Mouse (Mus musculus) intestine, postnatal 0 days (tissue): ENCODE data around the gene Txnip. TPM values are rescaled to one million over a fixed set of nuclear protein-coding genes. Genes with fewer than 3 reads are reported as not detected.

Experiments used
- ATAC-seq: fragments of 200-750 bp; cut with Nextera tagmentation; 2 replicates; pipeline ENCODE4 v1.8.0; 2017; ENCODE audit warnings: mild to moderate bottlenecking, moderate TSS enrichment, moderate library complexity
- H3K27ac ChIP-seq: fragments of 300-500 bp; sonication (generic); 2 replicates; pipeline ENCODE4 v1.5.1; 2014; ENCODE audit warnings: mild to moderate bottlenecking, low read depth, low read length, moderate library complexity
- H3K27me3 ChIP-seq: fragments of 300-500 bp; sonication (generic); replicated peaks from 2 replicates; pipeline ENCODE4 v1.6.1; 2014; ENCODE audit warnings: low read length, mixed read lengths; ENCODE audit not compliant: control insufficient read depth, insufficient read depth
- H3K36me3 ChIP-seq: fragments of 300-500 bp; sonication (generic); 2 replicates; pipeline ENCODE4 v1.6.1; 2014; ENCODE audit warnings: mild to moderate bottlenecking, moderate library complexity; ENCODE audit not compliant: control insufficient read depth, insufficient read depth
- H3K4me1 ChIP-seq: fragments of 300-500 bp; sonication (generic); replicated peaks from 2 replicates; pipeline ENCODE4 v1.6.1; 2014; ENCODE audit warnings: antibody characterized with exemption, low read length, mixed read lengths; ENCODE audit not compliant: control insufficient read depth, insufficient read depth
- H3K4me2 ChIP-seq: fragments of 300-500 bp; sonication (generic); replicated peaks from 2 replicates; pipeline ENCODE4 v1.6.1; 2014; ENCODE audit warnings: low read depth, mild to moderate bottlenecking, moderate library complexity
- H3K4me3 ChIP-seq: fragments of 300-500 bp; sonication (generic); 2 replicates; pipeline ENCODE4 v1.5.1; 2014; ENCODE audit warnings: low read depth, low read length
- H3K9ac ChIP-seq: fragments of 300-500 bp; sonication (generic); 2 replicates; pipeline ENCODE4 v1.6.1; 2014; ENCODE audit warnings: mild to moderate bottlenecking, low read depth, low read length
- H3K9me3 ChIP-seq: fragments of 300-500 bp; sonication (generic); 2 replicates; pipeline ENCODE4 v1.6.1; 2016; ENCODE audit warnings: mixed run types; ENCODE audit not compliant: control insufficient read depth
- CTCF ChIP-seq: sonication (generic); IDR thresholded peaks from 2 replicates; pipeline ENCODE4 v1.5.1; 2016; ENCODE audit warnings: low read depth, mild to moderate bottlenecking, control low read depth, antibody characterized with exemption, moderate library complexity
- WGBS: fragments of 180-500 bp; shearing (Covaris S2); extraction: QIAGEN DNeasy Blood & Tissue Kit; methylation state at CpG from one replicate; pipeline ENCODE4 v1.1.7; 2014; 5-methylcytosine and 5-hydroxymethylcytosine counted together
- polyA plus RNA-seq: library from polyadenylated mRNA; unstranded; fragments of >200 nt; fragmentation: Nextera tagmentation; extraction: Ambion mirVana; gene quantifications from 2 replicates; pipeline ENCODE4 v1.2.1, GENCODE M21; 2015

The Txnip gene
- polyA plus RNA-seq, 1 experiment from 2014 or later: 254 TPM

DNA sequence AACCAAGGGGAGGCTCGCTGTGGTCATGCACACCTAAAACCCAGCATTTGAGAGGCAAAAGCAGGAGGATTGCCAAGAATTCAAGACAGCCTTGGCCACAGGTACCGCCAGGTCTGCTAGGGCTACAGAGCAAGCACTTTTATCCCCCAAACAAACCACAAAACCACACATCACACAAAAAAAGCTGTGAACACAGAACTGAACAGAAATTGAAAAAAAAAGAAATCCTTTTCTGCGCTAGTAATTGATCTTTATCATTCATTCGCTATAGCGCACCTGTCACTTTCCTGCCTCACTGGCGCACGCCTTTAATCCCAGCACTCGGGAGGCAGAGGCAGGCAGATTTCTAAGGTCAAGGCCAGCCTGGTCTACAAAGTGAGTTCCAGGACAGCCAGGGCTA lies 5.5 kb downstream of the Txnip start:
- no peak for ATAC-seq
- no peak overlapping the region for H3K4me2 ChIP-seq
- no peak overlapping the region for H3K9ac ChIP-seq
- H3K9me3 ChIP-seq: no peaks in the 10 kb centered on the region
- no peaks in the 10 kb centered on the region for H3K27me3 ChIP-seq
- WGBS: 86% methylated on average over 8 of the region's 8 CpGs
- no peak for TF ChIP-seq CTCF
- 0 out of 2 replicates have a peak, but pooled peaks cover 7% of the 10 kb centered on the region for H3K4me1 ChIP-seq
- peaks cover 25% of the 10 kb centered on the region for H3K36me3 ChIP-seq
- no peak overlapping the region for H3K27ac ChIP-seq
- no peak overlapping the region for H3K4me3 ChIP-seq

DNA sequence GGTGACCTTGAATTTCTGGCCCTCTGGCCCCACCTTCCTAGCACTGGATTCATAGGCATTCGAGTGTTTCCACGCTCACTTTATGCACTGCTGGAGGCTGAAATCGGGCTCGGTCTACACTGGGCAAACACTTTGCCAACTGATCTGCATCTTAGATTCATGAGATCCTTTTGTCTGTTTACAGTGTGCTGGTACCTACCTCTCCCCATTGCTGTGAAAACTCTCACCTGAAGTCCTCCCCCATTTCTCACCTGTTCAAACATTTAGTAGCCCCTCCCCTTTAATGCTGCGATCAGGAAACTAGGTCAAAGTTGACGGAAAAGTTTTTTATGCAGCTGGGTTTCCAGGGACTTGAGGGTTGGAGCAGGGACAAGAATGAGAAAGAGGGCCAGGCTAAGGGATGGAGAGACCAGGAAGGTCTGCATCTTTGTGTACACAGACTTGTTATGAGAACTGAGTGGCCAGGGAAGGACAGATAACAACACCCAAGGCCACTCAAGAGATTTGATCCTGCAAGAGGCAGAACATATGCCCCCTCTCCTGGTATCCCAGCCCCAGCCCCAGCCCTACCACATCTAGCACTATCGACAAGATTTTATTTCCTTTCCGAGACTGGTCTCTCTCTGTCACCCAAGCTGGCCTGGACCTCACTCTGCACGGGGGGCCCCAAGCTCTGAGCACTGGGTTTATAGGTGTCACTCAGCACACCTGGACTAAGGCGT lies 6.3 kb downstream of the Txnip start:
- Histone ChIP-seq H3K27me3 (no peaks in the 10 kb centered on the region), H3K4me3 (no peak overlapping the region), H3K4me1 (0 out of 2 replicates have a peak, but pooled peaks cover 7% of the 10 kb centered on the region), H3K27ac (peak overlapping the region; percentile 65), H3K9me3 (no peaks in the 10 kb centered on the region), H3K36me3 (peaks cover 23% of the 10 kb centered on the region), H3K9ac (no peak overlapping the region), H3K4me2 (peak overlapping the region; percentile 40)
- peak; percentile 50 for ATAC-seq
- TF ChIP-seq CTCF: no peak
- WGBS: 17% methylated on average over 10 of the region's 10 CpGs

DNA sequence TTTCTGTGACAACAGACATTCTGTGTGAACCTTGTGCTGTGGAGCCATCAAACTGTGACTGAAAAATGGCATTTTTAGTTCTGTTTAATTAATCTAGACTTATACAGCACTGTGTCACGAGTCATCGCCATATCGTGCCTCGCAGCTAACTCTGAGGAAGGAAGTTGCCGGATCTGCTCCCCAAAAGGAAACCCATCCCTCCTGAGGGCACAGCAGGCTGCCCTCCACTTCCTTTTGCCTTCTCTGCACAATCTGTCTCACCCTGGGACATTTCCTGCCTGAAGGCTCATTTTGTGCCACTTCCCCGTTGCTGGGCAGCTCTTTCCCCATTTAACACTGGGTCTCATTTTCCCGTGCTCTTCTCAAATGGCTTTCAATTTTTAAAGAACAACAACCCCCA lies 6.9 kb downstream of the Txnip start:
- H3K4me1 ChIP-seq: 0 out of 2 replicates have a peak, but pooled peaks cover 7% of the 10 kb centered on the region
- H3K9me3 ChIP-seq: no peaks in the 10 kb centered on the region
- peaks cover 18% of the 10 kb centered on the region for H3K36me3 ChIP-seq
- H3K4me3 ChIP-seq: no peak overlapping the region
- H3K27me3 ChIP-seq: no peaks in the 10 kb centered on the region
- 26% methylated on average over 7 of the region's 7 CpGs for WGBS
- no peak for TF ChIP-seq CTCF
- H3K9ac ChIP-seq: no peak overlapping the region
- peak overlapping the region; percentile 65 for H3K27ac ChIP-seq
- H3K4me2 ChIP-seq: peak overlapping the region; percentile 40
- ATAC-seq: no peak; the same call in 1 of the 2 replicates

DNA sequence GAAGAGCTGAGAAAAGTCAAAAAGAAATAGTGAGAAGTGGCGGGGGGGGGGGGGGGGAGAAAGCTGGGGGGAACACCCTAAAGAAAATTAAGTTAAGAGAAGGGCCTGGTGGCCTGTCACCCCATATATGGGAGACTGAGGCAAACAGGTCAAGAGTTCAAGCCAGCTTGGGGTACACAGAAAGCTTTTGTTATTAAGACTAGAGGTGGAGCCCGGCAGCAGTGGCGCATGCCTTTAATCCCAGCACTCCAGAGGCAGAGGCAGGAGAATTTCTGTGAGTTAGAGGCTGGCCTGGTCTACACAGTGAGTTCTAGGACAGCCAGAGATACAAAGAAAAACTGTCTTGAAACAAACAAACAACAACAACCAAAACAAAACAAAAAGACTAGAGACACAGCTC lies 7.3 kb downstream of the Txnip start:
- Histone ChIP-seq H3K27me3 (no peaks in the 10 kb centered on the region), H3K4me1 (0 out of 2 replicates have a peak, but pooled peaks cover 7% of the 10 kb centered on the region), H3K4me3 (no peak overlapping the region), H3K4me2 (peak overlapping the region; percentile 40; the same call in 1 of the 2 replicates), H3K9me3 (no peaks in the 10 kb centered on the region), H3K27ac (peak overlapping the region; percentile 65), H3K9ac (no peak overlapping the region), H3K36me3 (peaks cover 14% of the 10 kb centered on the region)
- no peak for TF ChIP-seq CTCF
- WGBS: 74% methylated on average over 3 of the region's 3 CpGs
- no peak for ATAC-seq

DNA sequence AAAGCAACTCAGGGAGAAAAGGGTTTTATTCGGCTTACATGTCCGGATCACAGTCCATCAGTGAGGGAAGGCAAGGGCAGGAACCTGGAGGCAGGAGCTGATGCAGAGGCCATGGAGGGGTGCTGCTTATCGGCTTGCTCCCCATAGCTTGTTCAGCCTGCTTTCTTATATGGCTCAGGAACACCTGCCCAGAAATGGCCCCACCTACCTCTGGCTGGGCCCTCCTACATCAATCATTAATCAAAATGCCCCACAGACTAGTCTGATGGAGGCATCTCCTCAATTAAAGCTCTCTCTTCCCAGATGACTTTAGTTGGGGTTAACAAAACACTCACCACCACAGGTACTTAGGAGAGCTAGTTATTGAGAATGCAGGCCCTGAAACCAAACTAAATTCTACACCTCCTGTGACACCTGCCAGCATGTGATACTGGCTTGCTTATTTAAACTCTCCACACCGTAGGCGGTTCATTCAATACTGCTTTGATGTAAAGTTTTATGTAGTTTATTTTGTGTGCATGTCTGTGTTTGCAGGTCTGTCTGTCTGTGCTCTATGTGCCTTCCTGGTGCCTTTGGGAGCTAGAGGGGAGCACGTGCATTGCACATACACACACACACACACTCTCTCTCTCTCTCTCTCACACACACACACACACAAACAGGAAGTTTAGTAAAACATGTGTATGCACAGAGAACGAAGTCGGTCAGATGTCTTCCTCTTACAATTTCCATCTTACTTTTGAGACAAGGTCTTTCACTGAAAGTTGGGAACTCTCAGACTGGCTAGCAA lies 9.1 kb downstream of the Txnip start:
- Histone ChIP-seq H3K4me3 (no peak overlapping the region), H3K4me1 (0 out of 2 replicates have a peak, but pooled peaks cover 7% of the 10 kb centered on the region), H3K27ac (no peak overlapping the region), H3K9ac (no peak overlapping the region), H3K9me3 (no peaks in the 10 kb centered on the region), H3K4me2 (no peak overlapping the region; the same call in 1 of the 2 replicates), H3K36me3 (no peaks in the 10 kb centered on the region), H3K27me3 (no peaks in the 10 kb centered on the region)
- WGBS: 64% methylated on average over 8 of the region's 8 CpGs
- ATAC-seq: 0 out of 2 replicates have a peak, but pooled peaks have one; percentile 11
- TF ChIP-seq CTCF: no peak

DNA sequence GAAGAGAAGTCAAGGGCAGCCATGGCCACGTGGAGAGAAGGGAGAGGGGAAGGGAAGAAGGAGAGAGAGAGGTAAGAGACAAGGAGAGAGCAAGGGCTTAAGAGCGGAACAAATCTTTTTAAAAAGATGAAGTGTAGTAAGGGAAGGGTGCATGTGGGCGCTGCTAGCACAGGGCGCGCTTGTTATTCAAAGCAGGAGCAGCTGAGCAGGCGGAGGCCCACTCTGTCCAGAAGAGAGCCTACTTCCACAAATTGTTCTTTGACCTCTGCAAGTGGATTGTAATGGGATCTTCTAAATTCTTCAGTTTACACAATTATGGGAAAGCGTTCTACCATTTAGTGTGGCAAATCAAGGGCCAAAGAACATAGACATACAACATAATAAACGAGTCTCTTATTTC lies 10.8 kb downstream of the Txnip start:
- H3K4me1 ChIP-seq: 0 out of 2 replicates have a peak, but pooled peaks cover 7% of the 10 kb centered on the region
- H3K9ac ChIP-seq: no peak overlapping the region
- no peak overlapping the region for H3K27ac ChIP-seq
- H3K4me3 ChIP-seq: no peak overlapping the region
- H3K27me3 ChIP-seq: no peaks in the 10 kb centered on the region
- no peak for ATAC-seq
- no peaks in the 10 kb centered on the region for H3K9me3 ChIP-seq
- H3K4me2 ChIP-seq: no peak overlapping the region
- 69% methylated on average over 8 of the region's 8 CpGs for WGBS
- H3K36me3 ChIP-seq: no peaks in the 10 kb centered on the region
- no peak for TF ChIP-seq CTCF
